Mouse (Mus musculus): ENCODE data around the gene Dll4. TPM values are rescaled to one million over a fixed set of nuclear protein-coding genes. Genes with fewer than 3 reads are reported as not detected.

Dll4 gene
- polyA plus RNA-seq, 1 experiment from 2014 or later, result 3.5 TPM

DNA sequence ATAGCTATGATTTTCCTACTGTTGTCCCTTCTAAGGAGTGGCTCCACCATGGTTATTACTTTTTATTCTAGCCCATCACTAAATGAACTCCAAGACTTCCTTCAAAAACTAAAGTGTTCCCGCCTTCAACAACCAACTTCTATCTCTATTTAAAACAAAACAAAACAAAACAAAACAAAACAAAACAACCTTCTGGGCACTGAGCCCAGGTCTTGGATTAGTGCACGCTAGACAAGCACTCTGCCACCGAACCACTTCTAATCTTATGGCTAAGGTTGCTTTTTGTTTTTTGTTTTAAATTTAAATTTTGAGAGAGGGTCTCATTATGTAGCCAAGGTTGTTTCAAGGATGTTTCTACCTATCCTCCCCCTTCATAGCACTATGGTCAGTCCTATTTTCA lies 52.2 kb downstream of the Dll4 start:
- WGBS, result 78% methylated on average over 3 of the region's 3 CpGs
- no peak overlapping the region for H3K4me3 ChIP-seq (replicated peaks)
- no peak for ATAC-seq (ENCODE audit: low FRiP score)
- H3K36me3 ChIP-seq (replicated peaks), result peaks cover 93% of the 10 kb centered on the region
- H3K4me1 ChIP-seq, result no peaks in the 10 kb centered on the region
- no peaks in the 10 kb centered on the region for H3K9me3 ChIP-seq
- H3K9ac ChIP-seq, result no peak overlapping the region
- H3K4me2 ChIP-seq, result no peak overlapping the region
- no peaks in the 10 kb centered on the region for H3K27me3 ChIP-seq
- no peak overlapping the region for H3K27ac ChIP-seq

GRCm38 (mm10) chr2:119379455-119379854 lies 53.9 kb downstream of the Dll4 start:
- WGBS, result 87% methylated on average over 3 of the region's 3 CpGs
- H3K36me3 ChIP-seq (replicated peaks), result peaks cover 83% of the 10 kb centered on the region
- no peak overlapping the region for H3K4me2 ChIP-seq

More at GRCm38 (mm10) chr2:119379455-119379854, 53.9 kb downstream of the Dll4 start:
- no peaks in the 10 kb centered on the region for H3K4me1 ChIP-seq
- H3K9ac ChIP-seq, result no peak overlapping the region
- no peaks in the 10 kb centered on the region for H3K27me3 ChIP-seq
- H3K4me3 ChIP-seq (replicated peaks), result no peak overlapping the region
- no peak overlapping the region for H3K27ac ChIP-seq
- no peak for ATAC-seq (ENCODE audit: low FRiP score)
- H3K9me3 ChIP-seq, result no peaks in the 10 kb centered on the region

Other genes starting within 250 kb of the Dll4 start
- gene Rad51, start 213.0 kb upstream of the Dll4 start, polyA plus RNA-seq (2016; fragmentation: Nextera tagmentation; extraction: Ambion mirVana), result 66.5 and 67.6 TPM in 2 replicates
- gene Rmdn3, start 168.8 kb upstream of the Dll4 start, polyA plus RNA-seq (2016; fragmentation: Nextera tagmentation; extraction: Ambion mirVana), result 43.6 and 48.7 TPM in 2 replicates
- gene Gchfr, start 158.0 kb upstream of the Dll4 start, polyA plus RNA-seq (2016; fragmentation: Nextera tagmentation; extraction: Ambion mirVana), result 2.2 and 2.3 TPM in 2 replicates
- 1.0 and 1.5 TPM in 2 replicates for gene Gm14137, start 151.3 kb upstream of the Dll4 start, polyA plus RNA-seq (2016; fragmentation: Nextera tagmentation; extraction: Ambion mirVana)
- gene Zfyve19, start 117.2 kb upstream of the Dll4 start, polyA plus RNA-seq (2016; fragmentation: Nextera tagmentation; extraction: Ambion mirVana), result 45.9 and 51.1 TPM in 2 replicates
- gene Dnajc17, start 117.0 kb upstream of the Dll4 start, polyA plus RNA-seq (2016; fragmentation: Nextera tagmentation; extraction: Ambion mirVana), result 26.0 and 26.7 TPM in 2 replicates
- not detected in 2 replicates for gene Ppp1r14d, start 95.9 kb upstream of the Dll4 start, polyA plus RNA-seq (2016; fragmentation: Nextera tagmentation; extraction: Ambion mirVana)
- gene Spint1, start 88.4 kb upstream of the Dll4 start, polyA plus RNA-seq (2016; fragmentation: Nextera tagmentation; extraction: Ambion mirVana), result 2.0 and 2.1 TPM in 2 replicates
- gene Rhov, start 54.5 kb upstream of the Dll4 start, polyA plus RNA-seq (2016; fragmentation: Nextera tagmentation; extraction: Ambion mirVana), result 3.7 and 3.9 TPM in 2 replicates
- 25.5 and 27.4 TPM in 2 replicates for gene Vps18, start 37.0 kb upstream of the Dll4 start, polyA plus RNA-seq (2016; fragmentation: Nextera tagmentation; extraction: Ambion mirVana)
- 2.4 and 2.7 TPM in 2 replicates for gene Chac1, start 25.4 kb downstream of the Dll4 start, polyA plus RNA-seq (2016; fragmentation: Nextera tagmentation; extraction: Ambion mirVana)
- 4.5 and 5.2 TPM in 2 replicates for gene Ino80, start 151.9 kb downstream of the Dll4 start, polyA plus RNA-seq (2016; fragmentation: Nextera tagmentation; extraction: Ambion mirVana)
- gene Exd1, start 221.8 kb downstream of the Dll4 start, polyA plus RNA-seq (2016; fragmentation: Nextera tagmentation; extraction: Ambion mirVana), result 0.22 and 0.27 TPM in 2 replicates
- 60.7 and 61.7 TPM in 2 replicates for gene Chp1, start 221.9 kb downstream of the Dll4 start, polyA plus RNA-seq (2016; fragmentation: Nextera tagmentation; extraction: Ambion mirVana)